Mouse (Mus musculus) heart, adult 2 months (tissue): ENCODE data around the gene Rgl2.

Source experiments
- CTCF ChIP-seq: fragments of 200-600 bp; IDR thresholded peaks from 2 replicates; pipeline ENCODE4 v1.8.1; 2022; ENCODE audit warnings: antibody characterized with exemption, mild to moderate bottlenecking, moderate library complexity
- EP300 ChIP-seq: fragments of 200-500 bp; IDR thresholded peaks from 2 replicates; pipeline ENCODE4 v1.6.1; 2011; ENCODE audit warnings: low read depth, low read length, control low read depth; ENCODE audit not compliant: insufficient read depth
- POLR2A ChIP-seq: fragments of 200-500 bp; IDR thresholded peaks from 2 replicates; pipeline ENCODE4 v1.6.1; 2011; ENCODE audit warnings: mild to moderate bottlenecking, low read depth, low read length, control low read depth; ENCODE audit not compliant: insufficient read depth

DNA sequence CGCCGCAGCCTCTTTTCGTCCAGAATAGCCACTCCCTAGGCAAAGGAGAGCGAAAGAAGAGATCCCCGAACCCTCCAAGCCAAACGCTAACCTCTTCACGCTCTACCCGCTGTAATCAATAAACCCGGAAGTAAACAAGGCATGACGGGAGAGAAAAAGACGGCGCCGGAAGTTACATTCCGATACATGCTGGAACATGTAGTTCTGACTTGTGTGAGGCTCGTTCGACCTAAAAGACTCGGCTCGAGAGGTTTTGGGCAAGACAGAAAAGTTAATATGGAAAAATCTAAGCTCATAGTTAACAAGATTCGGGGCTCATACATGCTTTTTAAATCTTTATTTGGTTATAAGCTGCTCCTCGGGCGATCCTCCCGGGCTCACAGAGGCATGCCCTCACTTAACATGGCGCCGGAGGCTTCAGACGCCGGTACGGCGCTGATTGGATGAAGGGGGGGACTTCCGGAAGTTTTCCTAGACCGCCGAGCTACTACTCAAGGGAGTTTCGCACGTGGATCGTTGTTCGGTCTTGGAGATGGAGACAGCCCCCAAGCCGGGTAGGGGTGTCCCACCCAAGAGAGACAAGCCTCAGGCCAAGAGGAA is 11.0 kb downstream of the Rgl2 start, which contains the start of the genes Pfdn6 and Wdr46:
- TF ChIP-seq CTCF (no peak), EP300 (peak; percentile 14; the same call in 1 of the 2 replicates), POLR2A (peak; percentile 73)
